Mouse (Mus musculus) frontal cortex, postnatal 36 days (tissue): ENCODE results near the gene Fpr-rs4.
"Not testable (repeated sequence)": the region's sequence is repeated elsewhere in the genome, so short reads cannot be mapped to it uniquely, and the experiment has no call there.

Experiments used
- DNase-seq, 2 experiments: peaks; one replicate each; pipeline ENCODE4 v3.0.0; 2022; ENCODE audit warnings: low spot score in 2 of 2

Gene Fpr-rs4

GRCm38 (mm10) chr17:18021433-18021832 lies at the start of gene Fpr-rs4:
Gene Fpr-rs4, plus strand, starts transcription at chr17:18021733.
- no peak for DNase-seq

- no peak for DNase-seq
These were observed 48.1 kb upstream of the Fpr-rs4 start for GRCm38 (mm10) chr17:17973443-17973842.

GRCm38 (mm10) chr17:17981232-17981631 lies 40.3 kb upstream of the Fpr-rs4 start:
- DNase-seq, result not testable (repeated sequence)

GRCm38 (mm10) chr17:18004752-18005151 lies 16.8 kb upstream of the Fpr-rs4 start:
- DNase-seq, result no peak

- DNase-seq, result no peak
These were observed 27.6 kb downstream of the Fpr-rs4 start, which contains the start of gene Vmn2r124 for GRCm38 (mm10) chr17:18049124-18049523. Gene Vmn2r124, plus strand, starts transcription at chr17:18049424.
